Mouse (Mus musculus): Measurements from ENCODE around the gene Rflnb.

The Rflnb gene

DNA sequence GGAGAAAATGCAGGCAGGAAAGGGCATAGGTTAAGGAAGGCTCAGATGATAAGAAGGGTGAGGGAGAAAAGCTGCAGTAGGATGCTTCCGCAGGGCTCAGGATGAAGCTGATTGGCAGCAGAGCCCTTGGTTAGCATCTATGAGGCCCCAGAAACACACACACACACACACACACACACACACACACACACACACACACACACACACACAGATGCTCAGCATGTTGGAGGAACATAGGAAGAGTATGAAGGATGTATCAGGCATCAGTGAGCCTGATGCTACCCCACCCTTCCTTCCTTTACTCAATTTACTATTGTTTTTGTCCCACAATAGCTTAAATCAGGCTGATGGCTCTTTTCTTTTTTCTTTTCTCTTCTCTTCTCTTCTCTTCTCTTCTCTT lies 43.0 kb downstream of the Rflnb start:
- no peak for DNase-seq

DNA sequence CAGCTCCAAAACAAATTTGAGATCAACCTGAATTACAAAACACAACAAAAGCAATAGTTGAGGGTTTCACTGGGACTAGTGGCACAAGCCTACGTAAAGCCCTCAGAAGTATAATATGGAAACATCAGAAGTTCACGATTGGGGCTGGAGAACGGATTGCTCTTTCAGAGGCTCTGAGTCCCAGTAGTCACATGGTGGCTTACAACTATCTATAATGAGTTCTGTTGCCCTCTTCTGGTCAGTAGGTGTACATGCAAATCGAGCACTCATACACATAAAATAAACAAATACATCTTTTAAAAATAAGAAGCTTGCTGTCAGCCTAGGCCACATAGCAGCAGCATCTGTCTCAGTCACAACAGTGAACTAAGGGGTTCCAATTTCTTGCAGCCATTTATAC lies 44.4 kb downstream of the Rflnb start:
- no peak for DNase-seq

DNA sequence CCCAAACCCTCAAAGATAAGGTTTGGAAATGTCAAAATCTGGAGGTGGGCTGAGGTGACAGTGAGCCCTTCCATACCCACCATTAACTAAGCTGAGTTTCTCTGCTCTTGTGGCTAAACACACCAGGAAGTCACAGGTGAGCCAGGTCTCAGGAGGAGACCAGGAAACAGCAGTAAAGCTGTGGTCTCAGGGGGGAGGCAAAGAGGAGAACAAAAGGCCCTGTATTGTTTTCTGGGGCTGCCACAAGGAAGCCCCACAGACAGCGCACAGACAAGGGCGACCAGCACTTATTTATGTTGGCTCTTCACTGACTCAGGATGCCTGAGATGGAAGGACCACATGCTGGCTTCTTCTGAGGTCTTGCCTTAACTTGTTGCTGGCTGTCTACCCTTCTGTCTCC lies 47.2 kb downstream of the Rflnb start:
- DNase-seq, result no peak

DNA sequence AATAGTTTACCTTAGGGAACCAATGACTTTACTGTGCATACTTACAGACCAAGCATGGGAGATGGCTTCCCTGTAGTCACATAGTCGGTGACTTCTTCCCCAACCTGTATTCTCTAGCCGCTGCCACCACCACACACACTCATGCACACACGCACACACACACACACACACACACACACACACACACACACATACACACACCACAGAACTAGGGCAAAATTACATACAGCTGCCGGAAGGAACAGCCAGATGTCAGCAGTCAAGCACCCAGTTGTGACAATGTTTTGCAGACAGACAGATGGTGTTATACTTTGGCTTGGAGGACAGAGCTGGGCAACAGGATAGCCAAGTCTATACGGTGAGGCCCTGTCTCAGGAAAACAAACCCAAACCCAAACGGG lies 49.5 kb downstream of the Rflnb start:
- DNase-seq, result no peak

DNA sequence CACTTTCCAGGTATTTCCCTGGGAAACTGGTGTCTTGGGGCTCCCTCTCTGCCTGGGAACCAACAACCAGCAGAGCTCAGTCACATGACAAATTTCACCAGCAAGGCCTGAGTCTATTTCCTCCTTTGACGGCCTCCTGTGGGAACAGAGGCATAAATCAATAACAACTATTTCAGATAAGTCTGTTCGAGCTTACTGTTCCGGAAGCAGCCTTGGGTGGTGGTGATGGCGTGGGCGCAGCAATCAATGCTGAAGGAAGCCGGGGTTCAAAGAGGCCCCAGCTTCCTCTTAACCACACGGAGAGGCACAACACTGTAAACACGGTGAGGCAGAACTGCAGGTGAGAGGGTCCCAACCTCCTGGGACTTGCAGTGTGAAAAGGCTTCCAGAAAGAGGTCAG lies 50.8 kb downstream of the Rflnb start:
- DNase-seq, result peak; percentile 20 to 66

DNA sequence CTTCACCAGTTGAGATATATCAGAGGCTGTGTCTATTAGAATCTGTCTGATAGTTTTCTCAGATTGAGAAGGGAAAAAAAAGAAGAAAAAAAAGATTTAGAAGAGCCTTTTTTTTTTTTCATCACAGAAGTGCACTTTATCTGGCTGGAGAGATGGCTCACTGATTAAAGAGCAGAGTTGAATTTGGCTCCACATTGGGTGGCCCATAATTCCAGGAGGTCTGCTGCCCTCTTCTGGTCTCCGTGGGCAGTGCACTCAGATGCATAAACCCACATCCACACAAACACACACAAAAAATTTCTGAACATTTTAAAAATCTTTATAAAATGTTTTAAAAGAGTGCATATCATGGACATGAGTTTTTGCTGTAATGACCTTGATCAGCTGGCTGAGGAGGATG lies 53.6 kb downstream of the Rflnb start:
- DNase-seq, result peak in 1 of 2 experiments; percentile 28

DNA sequence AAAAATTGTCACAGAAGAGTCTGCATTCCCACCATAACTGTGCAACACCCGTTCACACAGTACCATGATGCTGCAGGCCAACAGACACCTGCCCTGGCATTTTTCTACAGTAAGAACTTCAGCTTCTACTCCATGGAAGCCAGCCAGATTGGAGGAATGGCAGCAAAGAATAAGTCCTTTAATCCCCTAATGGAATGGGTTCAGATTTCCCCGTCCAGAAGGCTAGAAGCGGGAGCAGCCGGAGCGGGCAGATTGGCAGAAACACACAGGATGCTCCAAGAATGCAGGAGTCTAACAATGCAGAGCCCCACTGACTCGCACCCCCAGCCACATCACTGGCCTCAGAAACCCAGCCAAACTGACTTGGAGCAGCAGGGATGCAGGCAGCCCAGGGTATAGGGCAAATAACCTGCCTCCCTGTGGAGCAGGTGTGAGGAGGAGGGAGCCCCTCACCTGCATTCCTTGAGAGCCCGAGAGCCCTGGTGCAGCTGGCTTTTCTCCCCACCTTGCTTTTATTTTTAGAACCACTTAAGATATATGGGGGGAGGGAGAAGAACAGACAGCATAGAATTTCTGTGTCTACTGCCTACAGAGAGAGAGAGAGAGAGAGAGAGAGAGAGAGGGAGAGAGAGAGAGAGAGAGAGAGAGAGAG lies 54.5 kb downstream of the Rflnb start:
- no peak for DNase-seq

DNA sequence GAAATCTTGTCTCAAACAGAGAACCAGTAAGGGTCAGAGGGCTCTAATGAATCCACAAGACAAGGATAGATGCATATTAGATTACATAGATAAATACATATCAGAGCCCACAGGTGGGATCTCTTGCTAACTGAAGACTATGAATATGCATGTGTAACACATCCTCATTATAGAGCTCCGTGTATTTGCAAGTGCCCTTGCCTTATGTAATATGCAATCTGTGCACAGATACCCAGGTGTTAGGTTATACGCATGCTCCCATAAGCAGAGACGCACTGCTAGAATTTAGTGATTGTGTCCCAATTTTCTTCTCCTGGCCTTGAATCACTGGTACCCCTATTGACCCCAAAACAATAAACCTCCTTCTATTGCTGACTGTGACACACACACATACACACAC lies 55.4 kb downstream of the Rflnb start:
- DNase-seq, result no peak

DNA sequence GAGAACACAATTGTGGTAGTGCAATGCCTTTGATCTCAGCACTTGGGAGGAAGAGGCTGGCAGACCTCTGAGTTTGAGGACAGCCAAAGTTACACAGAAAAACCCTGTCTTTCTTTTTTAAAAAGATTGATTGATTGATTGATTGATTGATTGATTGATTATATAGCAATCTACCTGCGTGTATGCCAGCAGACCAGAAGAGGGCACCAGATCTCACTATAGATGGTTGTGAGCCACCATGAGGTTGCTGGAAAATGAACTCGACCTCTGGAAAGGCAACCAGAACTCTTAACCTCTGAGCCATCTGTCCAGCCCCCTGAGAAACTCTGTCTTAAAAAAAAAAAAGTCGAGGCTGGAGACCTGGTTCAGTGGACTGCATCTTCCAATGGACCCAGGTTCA lies 57.0 kb downstream of the Rflnb start:
- no peak for DNase-seq
